Mouse (Mus musculus) kidney, adult 2 months (tissue): ENCODE data around the gene Snrpg.

Experiments used
- CTCF ChIP-seq: fragments of 200-500 bp; conservative IDR thresholded peaks from 2 replicates; pipeline ENCODE4 v1.5.1; 2011; ENCODE audit warnings: low read depth, mild to moderate bottlenecking, control low read depth, low read length, moderate library complexity, mixed read lengths; ENCODE audit not compliant: insufficient read depth, insufficient read length
- POLR2A ChIP-seq: fragments of 200-500 bp; IDR thresholded peaks from one replicate; pipeline ENCODE4 v1.6.1; 2011; ENCODE audit warnings: low read depth, low read length, control low read depth

- TF ChIP-seq CTCF = no peak
- no peak for TF ChIP-seq POLR2A
Measured at GRCm38 (mm10) chr6:86371950-86372516, 929 bp downstream of the Snrpg start.
